Mouse (Mus musculus): ENCODE measurements around the gene Nabp2.

DNA sequence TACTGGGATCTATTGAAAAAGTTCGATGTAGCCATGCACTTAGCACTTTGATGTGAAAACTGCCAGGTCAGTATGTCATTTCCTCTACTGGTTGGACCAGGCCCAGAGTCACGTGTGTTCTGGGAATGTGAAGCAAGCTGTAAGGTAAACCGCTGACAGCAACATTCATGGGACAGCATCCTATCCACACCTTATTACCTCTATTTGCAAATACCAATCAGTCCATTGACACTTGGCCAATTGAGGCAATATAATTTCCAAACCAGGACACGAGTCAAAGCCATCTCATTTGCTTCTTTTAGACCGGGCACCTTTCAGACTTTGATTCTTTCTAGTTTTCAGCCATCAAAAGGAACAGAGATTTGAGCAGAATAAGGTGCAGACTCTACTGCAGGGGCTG lies 17.8 kb upstream of the Nabp2 start:
- TF ChIP-seq CTCF (conservative IDR thresholded peaks at IDR 0.05 in 1 of 2, IDR thresholded peaks at IDR 0.05 in 1 of 2; ENCODE audit: low read depth in 2 of 2, low read length in 2 of 2) (no peak), POLR2A (IDR thresholded peaks at IDR 0.05; ENCODE audit: low read depth, low read length) (no peak), TCF12 (IDR thresholded peaks at IDR 0.05; ENCODE audit: low read depth, low read length) (no peak), BHLHE40 (IDR thresholded peaks at IDR 0.05; ENCODE audit: low read depth, low read length) (no peak), EP300 (IDR thresholded peaks at IDR 0.05; ENCODE audit: low read length) (no peak), NRF1 (IDR thresholded peaks at IDR 0.05; ENCODE audit: low read depth, low read length) (no peak), MAX (IDR thresholded peaks at IDR 0.05; ENCODE audit: low read length) (no peak), UBTF (IDR thresholded peaks at IDR 0.05; ENCODE audit: low read depth, low read length) (no peak), MEF2A (IDR thresholded peaks at IDR 0.05; ENCODE audit: borderline replicate concordance, low read depth, low read length) (no peak), TBP (conservative IDR thresholded peaks at IDR 0.05; ENCODE audit: low read depth, low read length) (no peak), NELFE (IDR thresholded peaks at IDR 0.05; ENCODE audit: low read depth, low read length) (no peak), ELF1 (IDR thresholded peaks at IDR 0.05; ENCODE audit: low read depth, low read length) (no peak), USF1 (IDR thresholded peaks at IDR 0.05; ENCODE audit: low read depth, low read length) (no peak), USF2 (conservative IDR thresholded peaks at IDR 0.05; ENCODE audit: low read depth, low read length) (no peak)
